Mouse (Mus musculus): ENCODE measurements around the gene Krtap8-1. TPM values are rescaled to one million over a fixed set of nuclear protein-coding genes. Genes with fewer than 3 reads are reported as not detected.

The Krtap8-1 gene
- polyA plus RNA-seq (2014; fragmentation: Nextera tagmentation; extraction: Ambion mirVana): not detected in 2 replicates

GRCm38 (mm10) chr16:89487852-89488251 lies at the start of gene Krtap8-1:
TSS of gene Krtap8-1 (minus strand) at chr16:89487952.
- Histone ChIP-seq H3K4me3 (ENCODE audit: control insufficient read depth in 1 of 2, insufficient read depth in 1 of 2, low read depth in 1 of 2, low read length in 2 of 2) (no peak within 1 kb of the TSS), H3K36me3 (ENCODE audit: control insufficient read depth, insufficient read depth, low read length) (no peaks in the 10 kb centered on the region), H3K9ac (ENCODE audit: low read length) (no peak within 1 kb of the TSS), H3K9me3 (ENCODE audit: control insufficient read depth, low read length) (no peaks in the 10 kb centered on the region), H3K4me2 (ENCODE audit: low read length) (no peak within 1 kb of the TSS), H3K27me3 (ENCODE audit: control insufficient read depth, insufficient read depth, low read length) (no peaks in the 10 kb centered on the region), H3K27ac (replicated peaks in 1 of 2; ENCODE audit: control insufficient read depth in 1 of 2, insufficient read depth in 1 of 2, low read depth in 2 of 2, low read length in 2 of 2) (no peak within 1 kb of the TSS), H3K4me1 (ENCODE audit: control insufficient read depth in 2 of 2, insufficient read depth in 2 of 2, low read length in 2 of 2) (no peaks in the 10 kb centered on the region)
- no peak for ATAC-seq (ENCODE audit: insufficient number of reproducible peaks, insufficient read depth, low FRiP score, low read depth)
- WGBS: 80% methylated on average over 7 of the region's 7 CpGs

- no peak for ATAC-seq (ENCODE audit: insufficient number of reproducible peaks, insufficient read depth, low FRiP score, low read depth)
- Histone ChIP-seq H3K4me1 (ENCODE audit: control insufficient read depth in 2 of 2, insufficient read depth in 2 of 2, low read length in 2 of 2) (no peaks in the 10 kb centered on the region), H3K9me3 (ENCODE audit: control insufficient read depth, low read length) (no peaks in the 10 kb centered on the region), H3K27me3 (ENCODE audit: control insufficient read depth, insufficient read depth, low read length) (no peaks in the 10 kb centered on the region), H3K4me2 (ENCODE audit: low read length) (no peak overlapping the region), H3K36me3 (ENCODE audit: control insufficient read depth, insufficient read depth, low read length) (no peaks in the 10 kb centered on the region), H3K27ac (replicated peaks in 1 of 2; ENCODE audit: control insufficient read depth in 1 of 2, insufficient read depth in 1 of 2, low read depth in 2 of 2, low read length in 2 of 2) (no peak overlapping the region), H3K4me3 (ENCODE audit: control insufficient read depth in 1 of 2, insufficient read depth in 1 of 2, low read depth in 1 of 2, low read length in 2 of 2) (no peak overlapping the region), H3K9ac (ENCODE audit: low read length) (no peak overlapping the region)
- 94% methylated on average over 6 of the region's 6 CpGs for WGBS
Observed at GRCm38 (mm10) chr16:89537349-89537748, 49.6 kb upstream of the Krtap8-1 start.

- no peak overlapping the region for H3K4me2 ChIP-seq (ENCODE audit: low read length)
- 64% methylated on average over 7 of the region's 7 CpGs for WGBS
- no peak overlapping the region for H3K9ac ChIP-seq (ENCODE audit: low read length)
- H3K4me1 ChIP-seq (ENCODE audit: control insufficient read depth in 2 of 2, insufficient read depth in 2 of 2, low read length in 2 of 2): no peaks in the 10 kb centered on the region
- no peaks in the 10 kb centered on the region for H3K36me3 ChIP-seq (ENCODE audit: control insufficient read depth, insufficient read depth, low read length)
- no peak overlapping the region for H3K27ac ChIP-seq (replicated peaks in 1 of 2; ENCODE audit: control insufficient read depth in 1 of 2, insufficient read depth in 1 of 2, low read depth in 2 of 2, low read length in 2 of 2)
- ATAC-seq (ENCODE audit: insufficient number of reproducible peaks, insufficient read depth, low FRiP score, low read depth): no peak
- H3K4me3 ChIP-seq (ENCODE audit: control insufficient read depth in 1 of 2, insufficient read depth in 1 of 2, low read depth in 1 of 2, low read length in 2 of 2): no peak overlapping the region
- H3K27me3 ChIP-seq (ENCODE audit: control insufficient read depth, insufficient read depth, low read length): no peaks in the 10 kb centered on the region
- H3K9me3 ChIP-seq (ENCODE audit: control insufficient read depth, low read length): no peaks in the 10 kb centered on the region
Observed at GRCm38 (mm10) chr16:89530547-89530946, 42.8 kb upstream of the Krtap8-1 start.

DNA sequence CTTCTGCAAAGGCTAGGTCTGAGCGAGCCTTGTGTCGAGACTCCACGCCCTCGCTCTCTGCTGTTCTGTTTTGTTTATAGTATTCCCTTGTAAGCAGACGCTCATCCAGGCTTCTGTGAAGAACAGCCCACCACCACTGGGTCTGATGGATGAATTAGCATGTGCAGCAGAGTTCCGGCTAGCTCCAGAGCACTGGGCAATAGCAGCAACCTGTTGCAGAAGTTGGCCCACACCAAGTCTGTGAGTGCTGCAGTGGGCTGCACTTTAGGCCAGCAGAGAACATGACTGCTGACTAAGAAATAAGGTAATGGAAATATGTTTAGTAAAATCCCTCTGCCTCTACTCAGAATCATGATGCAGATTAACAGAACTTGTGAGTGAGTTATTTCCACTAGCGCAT lies 42.1 kb upstream of the Krtap8-1 start:
- Histone ChIP-seq H3K27ac (replicated peaks in 1 of 2; ENCODE audit: control insufficient read depth in 1 of 2, insufficient read depth in 1 of 2, low read depth in 2 of 2, low read length in 2 of 2) (no peak overlapping the region), H3K4me2 (ENCODE audit: low read length) (no peak overlapping the region), H3K4me3 (ENCODE audit: control insufficient read depth in 1 of 2, insufficient read depth in 1 of 2, low read depth in 1 of 2, low read length in 2 of 2) (no peak overlapping the region), H3K27me3 (ENCODE audit: control insufficient read depth, insufficient read depth, low read length) (no peaks in the 10 kb centered on the region), H3K4me1 (ENCODE audit: control insufficient read depth in 2 of 2, insufficient read depth in 2 of 2, low read length in 2 of 2) (no peaks in the 10 kb centered on the region), H3K9me3 (ENCODE audit: control insufficient read depth, low read length) (peaks cover under 1% of the 10 kb centered on the region; the same call in 1 of the 2 replicates), H3K9ac (ENCODE audit: low read length) (no peak overlapping the region), H3K36me3 (ENCODE audit: control insufficient read depth, insufficient read depth, low read length) (no peaks in the 10 kb centered on the region)
- ATAC-seq (ENCODE audit: insufficient number of reproducible peaks, insufficient read depth, low FRiP score, low read depth): no peak
- WGBS: 79% methylated on average over 7 of the region's 7 CpGs

GRCm38 (mm10) chr16:89528380-89528779 lies 40.6 kb upstream of the Krtap8-1 start:
- no peaks in the 10 kb centered on the region for H3K27me3 ChIP-seq (ENCODE audit: control insufficient read depth, insufficient read depth, low read length)
- WGBS: 82% methylated on average over 3 of the region's 3 CpGs

DNA sequence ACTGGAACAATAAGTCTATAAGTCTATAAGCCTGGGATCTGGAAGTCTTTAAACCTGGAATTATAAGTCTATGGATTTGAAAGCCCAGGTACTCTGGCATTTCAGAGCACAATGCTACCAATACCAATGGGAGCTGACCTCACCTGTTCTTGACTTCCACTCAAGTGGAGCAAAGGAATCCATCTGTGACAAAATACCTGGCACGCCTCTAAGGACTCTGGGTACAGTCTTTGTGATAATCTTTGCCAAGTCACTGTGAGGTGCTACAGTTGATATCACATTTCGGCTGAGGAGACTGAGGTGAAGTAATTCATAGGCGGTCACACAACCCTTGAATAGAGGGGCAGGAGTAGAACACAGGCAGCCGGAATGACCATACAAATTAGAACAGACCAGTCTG lies 33.2 kb upstream of the Krtap8-1 start:
- no peak overlapping the region for H3K4me3 ChIP-seq (ENCODE audit: control insufficient read depth in 1 of 2, insufficient read depth in 1 of 2, low read depth in 1 of 2, low read length in 2 of 2)
- no peak overlapping the region for H3K4me2 ChIP-seq (ENCODE audit: low read length)
- 91% methylated on average over 4 of the region's 4 CpGs for WGBS
- H3K36me3 ChIP-seq (ENCODE audit: control insufficient read depth, insufficient read depth, low read length): no peaks in the 10 kb centered on the region
- no peaks in the 10 kb centered on the region for H3K4me1 ChIP-seq (ENCODE audit: control insufficient read depth in 2 of 2, insufficient read depth in 2 of 2, low read length in 2 of 2)
- ATAC-seq (ENCODE audit: insufficient number of reproducible peaks, insufficient read depth, low FRiP score, low read depth): no peak
- no peak overlapping the region for H3K9ac ChIP-seq (ENCODE audit: low read length)
- peaks cover 3% of the 10 kb centered on the region; the same call in 1 of the 2 replicates for H3K9me3 ChIP-seq (ENCODE audit: control insufficient read depth, low read length)
- H3K27ac ChIP-seq (replicated peaks in 1 of 2; ENCODE audit: control insufficient read depth in 1 of 2, insufficient read depth in 1 of 2, low read depth in 2 of 2, low read length in 2 of 2): no peak overlapping the region
- no peaks in the 10 kb centered on the region for H3K27me3 ChIP-seq (ENCODE audit: control insufficient read depth, insufficient read depth, low read length)

More at GRCm38 (mm10) chr16:89528380-89528779, 40.6 kb upstream of the Krtap8-1 start:
- no peak overlapping the region for H3K4me2 ChIP-seq (ENCODE audit: low read length)
- H3K36me3 ChIP-seq (ENCODE audit: control insufficient read depth, insufficient read depth, low read length): no peaks in the 10 kb centered on the region
- H3K27ac ChIP-seq (replicated peaks in 1 of 2; ENCODE audit: control insufficient read depth in 1 of 2, insufficient read depth in 1 of 2, low read depth in 2 of 2, low read length in 2 of 2): no peak overlapping the region
- ATAC-seq (ENCODE audit: insufficient number of reproducible peaks, insufficient read depth, low FRiP score, low read depth): no peak
- H3K4me3 ChIP-seq (ENCODE audit: control insufficient read depth in 1 of 2, insufficient read depth in 1 of 2, low read depth in 1 of 2, low read length in 2 of 2): no peak overlapping the region
- peaks cover 3% of the 10 kb centered on the region; the same call in 1 of the 2 replicates for H3K9me3 ChIP-seq (ENCODE audit: control insufficient read depth, low read length)
- H3K4me1 ChIP-seq (ENCODE audit: control insufficient read depth in 2 of 2, insufficient read depth in 2 of 2, low read length in 2 of 2): no peaks in the 10 kb centered on the region
- no peak overlapping the region for H3K9ac ChIP-seq (ENCODE audit: low read length)

DNA sequence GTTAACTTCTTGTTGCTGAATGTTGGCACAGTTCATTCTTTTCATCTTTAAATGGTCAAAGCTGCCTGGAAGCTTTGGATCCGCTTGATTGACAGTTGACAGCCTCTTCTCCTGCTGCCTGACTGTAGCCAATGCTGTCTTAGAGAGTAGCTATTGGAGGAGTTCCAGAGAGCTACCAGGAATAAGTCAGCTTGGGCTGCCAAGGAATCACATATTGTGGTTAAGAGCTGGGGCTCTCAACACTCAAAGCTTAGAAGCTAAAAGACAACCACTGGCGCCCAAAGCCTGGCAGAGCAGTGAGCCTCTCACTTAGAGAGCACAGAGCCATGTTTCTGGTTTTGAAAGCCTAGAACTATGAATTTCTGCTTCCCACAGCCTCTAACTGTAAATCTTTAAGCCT lies 32.8 kb upstream of the Krtap8-1 start:
- Histone ChIP-seq H3K36me3 (ENCODE audit: control insufficient read depth, insufficient read depth, low read length) (no peaks in the 10 kb centered on the region), H3K9me3 (ENCODE audit: control insufficient read depth, low read length) (peaks cover 3% of the 10 kb centered on the region; the same call in 1 of the 2 replicates), H3K9ac (ENCODE audit: low read length) (no peak overlapping the region), H3K27ac (replicated peaks in 1 of 2; ENCODE audit: control insufficient read depth in 1 of 2, insufficient read depth in 1 of 2, low read depth in 2 of 2, low read length in 2 of 2) (no peak overlapping the region), H3K4me1 (ENCODE audit: control insufficient read depth in 2 of 2, insufficient read depth in 2 of 2, low read length in 2 of 2) (no peaks in the 10 kb centered on the region), H3K27me3 (ENCODE audit: control insufficient read depth, insufficient read depth, low read length) (no peaks in the 10 kb centered on the region), H3K4me3 (ENCODE audit: control insufficient read depth in 1 of 2, insufficient read depth in 1 of 2, low read depth in 1 of 2, low read length in 2 of 2) (no peak overlapping the region), H3K4me2 (ENCODE audit: low read length) (no peak overlapping the region)
- ATAC-seq (ENCODE audit: insufficient number of reproducible peaks, insufficient read depth, low FRiP score, low read depth): no peak
- 67% methylated on average over 2 of the region's 2 CpGs for whole genome bisulfite sequencing

DNA sequence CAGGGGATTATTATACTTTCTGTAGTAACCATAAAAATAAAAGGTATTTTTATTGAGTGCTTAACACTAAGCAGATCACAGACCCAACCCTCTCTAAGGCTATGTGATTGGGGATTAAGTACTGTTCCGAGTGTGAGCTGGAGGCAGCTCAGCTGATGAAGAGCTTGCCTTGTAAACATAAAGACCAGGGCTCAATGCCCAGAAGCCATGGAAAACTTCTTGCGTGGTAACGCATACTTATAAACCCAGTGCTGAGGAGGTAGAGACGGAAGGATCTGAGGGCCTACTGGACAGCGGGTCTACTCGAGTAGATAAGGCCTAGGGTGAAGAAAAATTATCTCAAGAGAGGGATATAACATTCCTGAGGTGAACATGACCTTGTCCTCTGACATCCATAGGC lies 32.3 kb upstream of the Krtap8-1 start:
- H3K4me3 ChIP-seq (ENCODE audit: control insufficient read depth in 1 of 2, insufficient read depth in 1 of 2, low read depth in 1 of 2, low read length in 2 of 2): no peak overlapping the region
- H3K9me3 ChIP-seq (ENCODE audit: control insufficient read depth, low read length): peaks cover 3% of the 10 kb centered on the region; the same call in 1 of the 2 replicates
- WGBS: 63% methylated on average over 6 of the region's 6 CpGs
- no peak overlapping the region for H3K4me2 ChIP-seq (ENCODE audit: low read length)
- no peaks in the 10 kb centered on the region for H3K36me3 ChIP-seq (ENCODE audit: control insufficient read depth, insufficient read depth, low read length)
- ATAC-seq (ENCODE audit: insufficient number of reproducible peaks, insufficient read depth, low FRiP score, low read depth): no peak
- H3K27ac ChIP-seq (replicated peaks in 1 of 2; ENCODE audit: control insufficient read depth in 1 of 2, insufficient read depth in 1 of 2, low read depth in 2 of 2, low read length in 2 of 2): no peak overlapping the region
- no peaks in the 10 kb centered on the region for H3K27me3 ChIP-seq (ENCODE audit: control insufficient read depth, insufficient read depth, low read length)
- no peak overlapping the region for H3K9ac ChIP-seq (ENCODE audit: low read length)
- no peaks in the 10 kb centered on the region for H3K4me1 ChIP-seq (ENCODE audit: control insufficient read depth in 2 of 2, insufficient read depth in 2 of 2, low read length in 2 of 2)
